Mouse (Mus musculus) gastrocnemius, adult 2 months (tissue): ENCODE data around the gene Fgfr2. TPM values are rescaled to one million over a fixed set of nuclear protein-coding genes. Genes with fewer than 3 reads are reported as not detected.

Source experiments
- DNase-seq: peaks from one replicate; pipeline ENCODE4 v3.0.0; 2022
- H3K27ac ChIP-seq: fragments of 200-600 bp; 2 replicates; pipeline ENCODE4 v1.8.1; 2022; ENCODE audit warnings: mild to moderate bottlenecking
- H3K4me3 ChIP-seq: fragments of 200-600 bp; 2 replicates; pipeline ENCODE4 v1.8.1; 2022; ENCODE audit warnings: mild to moderate bottlenecking, moderate library complexity
- CTCF ChIP-seq: fragments of 200-600 bp; IDR thresholded peaks from 2 replicates; pipeline ENCODE4 v1.8.1; 2022; ENCODE audit warnings: antibody characterized with exemption, mild to moderate bottlenecking, moderate library complexity
- intact Hi-C: fragments of 180-260 bp; cut with DNase I; formaldehyde crosslinking; loops from one replicate; pipeline ENCODE4 v1.15.1; 2025
- total RNA-seq, 2 experiments: library from RNA; stranded (reverse); gene quantifications; 2 replicates each; pipeline ENCODE4 v1.2.3; 2021

Fgfr2 gene
- total RNA-seq, 2 experiments from 2014 or later = 0.15 to 0.33 TPM

DNA sequence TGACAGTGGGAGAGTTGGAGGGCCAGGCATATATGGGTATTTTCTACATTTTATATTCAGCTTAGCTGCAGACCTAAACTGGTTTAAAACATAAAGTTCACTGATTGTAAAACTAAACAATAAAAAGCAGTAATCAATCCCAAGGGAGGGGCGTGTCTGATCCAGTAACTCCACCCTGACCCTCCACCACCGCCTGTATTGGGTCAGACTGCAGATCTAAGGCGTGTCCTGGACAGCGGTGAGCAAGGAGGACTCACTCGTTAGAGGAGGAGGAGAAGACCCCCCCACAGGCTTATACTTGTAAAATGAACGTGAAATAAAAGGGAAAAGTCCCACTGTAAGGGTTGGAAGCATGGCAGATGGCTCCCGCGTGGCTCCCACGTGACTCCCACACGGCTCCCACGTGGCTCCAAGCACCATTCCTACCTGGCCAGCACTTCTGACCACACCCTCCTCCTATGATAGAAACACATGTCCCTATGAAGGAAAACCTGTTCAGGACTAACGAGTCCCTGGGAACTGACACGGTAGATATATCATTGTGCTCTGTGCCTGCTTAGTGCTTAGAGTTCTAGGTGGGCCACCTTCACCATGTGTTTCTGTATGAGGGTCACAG, 2131.9 kb downstream of the Fgfr2 start:
- TF ChIP-seq CTCF = no peak
- no peak for DNase-seq
- intact Hi-C loops = no loop called here
- no peak overlapping the region for H3K4me3 ChIP-seq
- no peak overlapping the region for H3K27ac ChIP-seq

DNA sequence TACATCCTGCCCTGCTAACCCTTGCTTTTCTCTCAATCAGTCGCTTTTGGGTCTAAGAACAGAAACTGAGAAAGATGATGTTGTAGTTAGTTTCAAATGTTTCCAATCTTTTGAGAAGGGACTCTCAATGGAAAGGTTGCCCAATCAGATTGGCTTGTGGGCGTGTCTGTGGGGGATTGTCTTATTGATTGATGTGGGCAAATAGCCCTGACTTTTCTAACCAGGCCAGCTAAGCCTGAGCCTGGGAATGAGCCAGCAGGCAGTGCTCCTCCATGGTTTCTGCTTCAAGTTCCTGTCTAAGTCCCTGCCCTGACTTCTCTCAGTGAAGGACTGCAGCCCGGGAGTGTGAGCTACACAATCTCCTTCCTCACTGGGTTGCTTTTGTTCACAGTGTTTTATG, 2133.8 kb downstream of the Fgfr2 start:
- Histone ChIP-seq H3K27ac (no peak overlapping the region), H3K4me3 (no peak overlapping the region)
- intact Hi-C loops = no loop called here
- DNase-seq = no peak
- no peak for TF ChIP-seq CTCF

DNA sequence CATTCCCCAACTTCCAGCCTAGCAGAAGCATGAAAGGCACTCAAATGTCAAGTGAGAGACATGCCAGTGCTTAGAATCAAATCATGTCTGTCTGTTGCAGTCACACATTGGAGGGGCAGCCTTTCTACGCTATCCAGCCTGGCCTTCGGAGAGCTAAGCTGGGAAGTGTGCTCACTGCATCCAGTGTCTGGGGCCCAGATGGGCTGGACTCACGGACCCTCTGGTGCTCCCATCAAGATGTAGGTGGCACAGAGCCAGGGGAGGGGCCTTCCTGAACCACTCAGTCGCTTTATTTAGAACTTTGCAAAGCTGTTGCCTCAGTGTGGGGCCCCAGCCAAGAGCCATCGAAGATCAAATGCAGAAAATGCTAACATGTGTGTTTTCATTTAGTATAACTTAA, 2135.0 kb downstream of the Fgfr2 start:
- Histone ChIP-seq H3K4me3 (no peak overlapping the region), H3K27ac (no peak overlapping the region)
- no peak for TF ChIP-seq CTCF
- DNase-seq = no peak
- intact Hi-C loops = no loop called here

DNA sequence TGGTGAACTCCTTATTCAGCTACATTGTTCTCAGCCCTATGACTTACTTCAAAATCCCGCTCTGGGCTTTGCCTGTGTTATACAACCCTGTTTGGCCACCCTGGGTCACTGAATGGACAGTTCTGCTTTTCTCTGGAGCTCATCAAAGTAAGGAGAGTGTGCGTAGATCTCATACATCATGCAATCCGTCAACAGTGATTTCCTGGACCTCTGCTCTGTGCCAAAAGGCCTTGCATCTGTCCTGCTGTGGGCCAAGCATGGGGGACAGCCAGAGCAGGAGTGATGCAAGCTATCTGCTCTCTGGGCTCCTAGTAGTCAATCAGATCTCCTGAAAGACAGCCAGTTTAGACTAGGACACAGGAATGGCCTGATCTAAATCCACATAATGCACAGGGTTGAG, 2137.4 kb downstream of the Fgfr2 start:
- no peak for DNase-seq
- no peak for TF ChIP-seq CTCF
- Histone ChIP-seq H3K4me3 (no peak overlapping the region), H3K27ac (no peak overlapping the region)
- intact Hi-C loops = no loop called here

DNA sequence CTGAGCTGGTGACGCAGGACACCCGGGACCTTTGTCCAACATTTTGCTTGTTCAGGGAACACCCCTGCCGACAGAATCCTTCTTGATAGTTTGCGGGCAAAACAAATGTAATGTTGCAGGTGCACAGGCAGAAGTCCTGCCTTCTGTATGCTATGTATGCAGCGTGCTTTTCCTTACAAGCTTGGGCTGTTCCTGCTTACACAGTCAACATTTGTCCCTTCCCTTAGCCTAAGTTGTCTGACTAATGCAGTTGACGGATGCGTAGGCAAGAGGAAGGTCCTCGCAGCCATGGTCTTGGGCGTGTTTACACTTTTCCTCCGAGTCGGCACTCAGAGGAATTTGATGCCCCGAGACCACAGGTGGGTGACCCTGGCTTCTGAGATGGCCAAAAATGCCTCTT, 2138.0 kb downstream of the Fgfr2 start:
- Histone ChIP-seq H3K27ac (no peak overlapping the region), H3K4me3 (no peak overlapping the region)
- intact Hi-C loops = no loop called here
- no peak for TF ChIP-seq CTCF
- DNase-seq = no peak

DNA sequence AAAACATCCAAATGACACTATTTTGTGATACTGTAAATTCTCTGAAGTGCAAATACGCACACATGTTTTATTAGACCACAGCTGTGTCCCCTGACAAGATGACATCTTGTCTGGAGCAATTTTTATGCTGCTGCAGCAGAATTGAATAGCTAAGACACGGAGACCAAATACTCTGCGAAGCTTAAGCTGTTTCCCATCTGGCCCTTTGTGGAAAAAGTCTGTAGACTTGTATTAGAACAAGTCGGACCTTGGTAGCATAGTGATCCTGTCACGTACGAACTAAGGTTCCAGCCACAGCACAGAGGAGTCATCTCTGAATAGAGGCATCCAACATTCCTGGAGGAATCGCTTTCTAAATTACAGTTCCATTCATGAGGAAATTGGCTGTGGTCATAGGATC, 2138.9 kb downstream of the Fgfr2 start:
- H3K4me3 ChIP-seq = no peak overlapping the region
- H3K27ac ChIP-seq = no peak overlapping the region
- TF ChIP-seq CTCF = no peak
- no peak for DNase-seq
- intact Hi-C loops = loop anchor here (5.0 kb wide), 1 partner anchor 117 kb away; the partner anchor contains the start of gene Plekha1

DNA sequence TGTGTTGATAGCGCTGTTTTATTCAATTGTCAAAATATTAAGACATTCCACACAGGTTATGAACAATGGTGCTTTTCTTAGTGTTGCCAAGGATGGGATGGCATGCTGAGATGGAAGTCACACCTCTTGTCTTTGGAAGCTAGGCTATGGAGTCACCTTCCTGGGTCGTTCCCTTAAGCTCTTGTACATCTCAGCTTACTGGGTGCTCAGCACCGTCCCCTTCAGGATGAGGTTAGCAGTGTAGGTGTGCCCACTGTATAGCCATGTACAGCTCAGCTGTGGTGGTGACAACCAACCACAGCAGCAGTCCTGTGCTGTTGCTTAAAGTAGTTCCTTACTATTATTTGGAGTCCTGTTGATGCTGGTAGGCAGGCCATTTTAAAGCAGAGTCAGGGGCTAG, 2140.3 kb downstream of the Fgfr2 start:
- Histone ChIP-seq H3K4me3 (no peak overlapping the region), H3K27ac (no peak overlapping the region)
- DNase-seq = no peak
- no peak for TF ChIP-seq CTCF
- intact Hi-C loops = loop anchor here (5.0 kb wide), 1 partner anchor 116 kb away; the partner anchor contains the start of gene Plekha1

DNA sequence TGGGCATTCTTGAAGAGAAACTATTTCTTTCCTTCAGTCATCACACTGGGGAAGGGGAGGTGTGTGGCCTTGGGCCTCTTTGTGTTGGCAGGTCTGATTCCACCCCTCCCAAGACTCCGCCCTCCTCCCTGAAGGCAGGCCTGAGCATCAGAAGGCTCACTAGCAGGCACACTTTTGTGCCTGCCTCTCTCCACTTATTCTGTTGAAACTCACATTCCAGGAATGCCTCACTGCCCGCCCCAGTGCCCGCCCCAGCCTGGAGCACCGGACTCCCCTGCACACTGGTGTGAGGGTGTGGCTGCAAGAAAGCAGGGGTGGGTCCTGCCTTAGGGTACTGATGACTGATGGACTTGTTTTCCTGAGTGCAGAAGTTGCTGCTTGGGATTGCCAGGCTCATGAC, 2140.8 kb downstream of the Fgfr2 start:
- TF ChIP-seq CTCF = no peak
- no peak overlapping the region for H3K27ac ChIP-seq
- no peak for DNase-seq
- H3K4me3 ChIP-seq = no peak overlapping the region
- intact Hi-C loops = loop anchor here (5.0 kb wide), 1 partner anchor 115 kb away; the partner anchor contains the start of gene Plekha1

DNA sequence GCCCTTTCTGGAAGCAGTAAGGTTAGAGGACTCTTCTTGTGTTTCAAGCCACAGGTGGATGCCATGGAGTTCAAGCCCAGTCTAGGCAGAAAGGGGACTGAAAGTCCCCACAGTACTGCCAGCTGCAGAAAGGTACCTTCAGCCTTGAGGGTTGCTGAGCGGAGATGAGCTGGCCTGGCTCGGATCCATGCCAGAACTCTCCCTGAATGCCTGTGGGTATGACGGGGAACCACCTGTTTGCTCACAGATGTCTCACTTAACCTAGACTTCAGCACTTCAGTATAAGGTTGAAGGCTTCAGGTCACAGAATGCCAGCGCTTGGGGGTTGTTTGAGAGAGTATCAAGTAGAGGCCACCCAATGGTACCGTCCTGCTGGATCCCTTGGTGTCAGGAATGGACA, 2143.0 kb downstream of the Fgfr2 start:
- intact Hi-C loops = loop anchor here (5.0 kb wide), 1 partner anchor 113 kb away; the partner anchor contains the start of gene Plekha1
- DNase-seq = peak; percentile 58
- no peak overlapping the region for H3K4me3 ChIP-seq
- H3K27ac ChIP-seq = peak overlapping the region; percentile 62
- TF ChIP-seq CTCF = no peak

DNA sequence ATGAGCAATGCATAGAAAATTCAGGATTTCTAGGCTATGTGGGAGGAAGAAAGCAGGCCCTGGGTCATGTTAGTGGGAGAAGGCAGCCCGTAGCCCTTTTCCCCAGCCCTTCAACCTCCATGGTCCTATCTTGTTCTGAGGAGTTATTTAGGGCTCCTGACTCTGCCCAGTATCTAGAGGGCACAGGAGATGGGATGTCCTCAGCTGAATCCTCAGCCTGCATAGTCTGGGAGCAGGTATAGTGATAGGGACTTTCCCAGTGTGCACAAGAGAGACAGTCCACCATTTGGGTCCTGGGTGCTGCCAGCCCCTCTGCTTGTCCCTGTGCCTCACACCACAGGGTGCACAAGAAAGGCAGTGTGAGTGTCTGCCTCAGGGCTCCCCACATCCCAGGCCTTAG, 2144.6 kb downstream of the Fgfr2 start:
- Histone ChIP-seq H3K27ac (peak overlapping the region; percentile 73), H3K4me3 (no peak overlapping the region)
- DNase-seq = no peak
- no peak for TF ChIP-seq CTCF
- intact Hi-C loops = no loop called here

DNA sequence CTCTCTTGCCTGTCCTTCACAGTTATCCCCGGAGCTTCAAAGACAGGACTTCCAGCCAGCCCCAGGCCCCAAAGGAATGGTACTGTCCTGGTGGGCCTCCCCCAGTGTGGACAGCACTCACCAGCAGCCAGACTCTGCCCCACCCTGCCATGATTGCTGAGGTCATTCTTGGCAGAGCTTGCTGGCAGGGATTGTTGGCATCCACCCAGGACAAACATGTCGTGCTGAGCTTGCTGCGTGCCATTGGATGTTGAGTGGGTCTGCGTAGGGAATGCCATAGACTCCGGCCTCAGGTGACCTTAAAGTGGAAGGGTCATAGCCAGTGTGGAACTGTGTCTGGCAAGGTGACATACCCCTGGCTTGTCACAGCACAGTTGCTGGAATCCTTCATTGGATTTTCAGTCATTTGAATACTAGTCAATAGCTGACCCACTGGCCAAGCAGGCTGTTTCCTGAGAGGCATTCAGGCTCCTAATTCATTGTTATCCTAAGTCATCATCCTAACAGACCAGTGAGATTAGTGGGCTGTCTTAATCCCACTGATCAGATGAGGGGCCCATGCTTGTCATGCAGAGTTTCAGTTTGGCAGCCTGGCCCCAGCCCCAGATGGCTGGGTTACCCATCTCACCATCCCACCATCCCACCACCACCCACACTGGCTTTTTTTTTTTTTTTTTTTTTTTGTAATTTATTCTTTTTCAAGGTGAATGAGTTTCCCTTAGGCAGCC, 2145.2 kb downstream of the Fgfr2 start:
- intact Hi-C loops = no loop called here
- peak overlapping the region; percentile 73 for H3K27ac ChIP-seq
- peak; percentile 87 for DNase-seq
- no peak for TF ChIP-seq CTCF
- no peak overlapping the region for H3K4me3 ChIP-seq

DNA sequence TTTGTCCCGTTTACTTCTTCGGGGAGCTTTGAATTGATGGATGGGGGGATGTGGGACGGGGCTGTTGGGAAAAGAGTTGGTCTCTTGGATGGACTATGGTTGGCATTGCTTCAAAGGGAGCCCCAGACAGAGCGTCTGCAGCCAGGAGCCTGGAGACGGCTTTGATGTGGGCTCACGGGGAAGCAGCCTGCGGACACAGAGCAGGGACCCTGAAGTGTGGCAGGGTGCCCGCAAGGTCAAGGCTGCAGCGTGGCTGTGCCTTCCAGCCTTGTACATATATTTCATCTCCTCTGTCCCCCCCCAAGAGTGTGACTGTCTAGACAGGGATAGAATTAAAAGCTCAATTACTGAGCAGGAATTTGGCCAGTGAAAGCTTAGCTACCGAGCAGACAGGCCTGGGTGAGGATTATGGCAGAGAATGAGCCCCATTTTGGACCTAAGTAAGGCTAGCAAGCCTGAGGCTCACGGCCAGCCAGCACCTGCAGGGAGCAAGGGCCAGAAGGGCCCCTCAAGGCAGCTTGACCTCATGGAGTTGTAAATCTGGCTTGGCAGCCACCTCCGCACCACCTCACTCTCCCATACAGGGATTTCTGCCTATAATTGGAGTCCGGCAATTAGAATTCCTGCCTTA, 2146.7 kb downstream of the Fgfr2 start:
- no peak for TF ChIP-seq CTCF
- intact Hi-C loops = no loop called here
- Histone ChIP-seq H3K4me3 (no peak overlapping the region), H3K27ac (peak overlapping the region; percentile 73)
- no peak for DNase-seq

DNA sequence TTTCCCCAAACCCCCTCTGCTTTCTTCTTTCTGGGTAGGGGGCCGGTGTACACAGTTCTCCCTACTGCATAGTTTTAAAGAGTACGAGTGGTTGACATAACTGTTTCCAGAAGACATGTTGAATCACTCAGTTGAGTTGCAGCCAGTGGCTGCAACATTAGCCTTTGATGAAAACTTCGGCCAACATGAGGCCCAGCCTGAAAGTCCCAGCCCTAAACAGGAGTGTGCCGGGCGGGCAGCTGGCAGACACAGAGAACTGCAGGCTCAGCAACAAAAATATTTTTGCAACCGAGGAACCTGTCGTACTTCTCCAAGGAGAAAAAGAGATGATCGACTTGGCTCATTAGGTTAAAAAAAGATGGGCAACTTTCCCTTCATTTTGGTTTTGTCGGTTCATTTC, 2150.4 kb downstream of the Fgfr2 start:
- Histone ChIP-seq H3K27ac (peak overlapping the region; percentile 79), H3K4me3 (no peak overlapping the region)
- peak; percentile 81 for DNase-seq
- no peak for TF ChIP-seq CTCF
- intact Hi-C loops = loop anchor here (5.0 kb wide), 1 partner anchor 35 kb away; the partner anchor contains the start of gene Htra1
